Mouse (Mus musculus) lung, embryonic 16.5 days (tissue): ENCODE results near the gene Hist2h2ac. TPM values are rescaled to one million over a fixed set of nuclear protein-coding genes. Genes with fewer than 3 reads are reported as not detected.
"Not testable (repeated sequence)": the region's sequence is repeated elsewhere in the genome, so short reads cannot be mapped to it uniquely, and the experiment has no call there.

Source experiments
- ATAC-seq: fragments of 200-750 bp; cut with Nextera tagmentation; 2 replicates; pipeline ENCODE4 v1.8.0; 2017; ENCODE audit warnings: low read depth, mild to moderate bottlenecking, moderate library complexity
- H3K27ac ChIP-seq: fragments of 300-500 bp; sonication (generic); 2 replicates; pipeline ENCODE4 v1.5.1; 2014; ENCODE audit warnings: mild to moderate bottlenecking, control low read depth, low read length
- H3K27me3 ChIP-seq: fragments of 300-500 bp; sonication (generic); 2 replicates; pipeline ENCODE4 v1.6.1; 2014; ENCODE audit warnings: low read depth, low read length, mixed read lengths; ENCODE audit not compliant: control insufficient read depth, insufficient read depth
- H3K36me3 ChIP-seq: fragments of 300-500 bp; sonication (generic); 2 replicates; pipeline ENCODE4 v1.6.1; 2014; ENCODE audit warnings: low read length; ENCODE audit not compliant: control insufficient read depth, insufficient read depth
- H3K4me1 ChIP-seq: fragments of 300-500 bp; sonication (generic); replicated peaks from 2 replicates; pipeline ENCODE4 v1.6.1; 2014; ENCODE audit warnings: low read length, mixed read lengths; ENCODE audit not compliant: control insufficient read depth, insufficient read depth
- H3K4me2 ChIP-seq: fragments of 300-500 bp; sonication (generic); 2 replicates; pipeline ENCODE4 v1.6.1; 2014; ENCODE audit warnings: low read depth, low read length, control low read depth
- H3K4me3 ChIP-seq: fragments of 300-500 bp; sonication (generic); 2 replicates; pipeline ENCODE4 v1.5.1; 2014; ENCODE audit warnings: mild to moderate bottlenecking, low read length, control low read depth
- H3K9ac ChIP-seq: fragments of 300-500 bp; sonication (generic); 2 replicates; pipeline ENCODE4 v1.6.1; 2014; ENCODE audit warnings: low read length, control low read depth
- H3K9me3 ChIP-seq: fragments of 300-500 bp; sonication (generic); 2 replicates; pipeline ENCODE4 v1.6.1; 2016; ENCODE audit warnings: low read length; ENCODE audit not compliant: control insufficient read depth
- WGBS: fragments of 180-500 bp; shearing (Covaris S2); extraction: QIAGEN DNeasy Blood & Tissue Kit; methylation state at CpG from one replicate; pipeline ENCODE4 v1.1.7; 2014; 5-methylcytosine and 5-hydroxymethylcytosine counted together
- polyA plus RNA-seq: library from polyadenylated mRNA; unstranded; fragments of >200 nt; fragmentation: Nextera tagmentation; extraction: Ambion mirVana; gene quantifications from 2 replicates; pipeline ENCODE4 v1.2.1, GENCODE M21; 2015

Gene Hist2h2ac
- 8.9 and 9.0 TPM in 2 replicates for polyA plus RNA-seq

- H3K4me1 ChIP-seq = peaks cover 20% of the 10 kb centered on the region
- no peaks in the 10 kb centered on the region for H3K27me3 ChIP-seq
- peak within 1 kb of the TSS; percentile 74 for H3K4me3 ChIP-seq
- peak within 1 kb of the TSS; percentile 78 for H3K4me2 ChIP-seq
- H3K36me3 ChIP-seq = no peaks in the 10 kb centered on the region
- H3K9ac ChIP-seq = peak within 1 kb of the TSS; percentile 87
- H3K27ac ChIP-seq = peak within 1 kb of the TSS; percentile 99
- WGBS = under 1% methylated on average over 43 of the region's 43 CpGs
- H3K9me3 ChIP-seq = no peaks in the 10 kb centered on the region
- ATAC-seq = peak; percentile 94
Observed at GRCm38 (mm10) chr3:96220765-96221639, at the start of gene Hist2h2ac, which contains the start of gene Hist2h2be. Gene Hist2h2ac, minus strand, starts transcription at chr3:96220880. Gene Hist2h2be, plus strand, starts transcription at chr3:96221119.

GRCm38 (mm10) chr3:96269511-96270474, 49.1 kb upstream of the Hist2h2ac start, which contains the start of gene Hist2h2bb:
Gene Hist2h2bb, plus strand, starts transcription at chr3:96269752.
- H3K9me3 ChIP-seq = no peaks in the 10 kb centered on the region
- H3K27me3 ChIP-seq = no peaks in the 10 kb centered on the region
- H3K4me1 ChIP-seq = peaks cover 4% of the 10 kb centered on the region
- under 1% methylated on average over 45 of the region's 45 CpGs for WGBS
- peak within 1 kb of the TSS; percentile 64 for H3K4me3 ChIP-seq
- ATAC-seq = peak; percentile 96
- no peaks in the 10 kb centered on the region for H3K36me3 ChIP-seq
- H3K27ac ChIP-seq = peak within 1 kb of the TSS; percentile 99
- peak within 1 kb of the TSS; percentile 80 for H3K9ac ChIP-seq
- H3K4me2 ChIP-seq = peak within 1 kb of the TSS; percentile 91

DNA sequence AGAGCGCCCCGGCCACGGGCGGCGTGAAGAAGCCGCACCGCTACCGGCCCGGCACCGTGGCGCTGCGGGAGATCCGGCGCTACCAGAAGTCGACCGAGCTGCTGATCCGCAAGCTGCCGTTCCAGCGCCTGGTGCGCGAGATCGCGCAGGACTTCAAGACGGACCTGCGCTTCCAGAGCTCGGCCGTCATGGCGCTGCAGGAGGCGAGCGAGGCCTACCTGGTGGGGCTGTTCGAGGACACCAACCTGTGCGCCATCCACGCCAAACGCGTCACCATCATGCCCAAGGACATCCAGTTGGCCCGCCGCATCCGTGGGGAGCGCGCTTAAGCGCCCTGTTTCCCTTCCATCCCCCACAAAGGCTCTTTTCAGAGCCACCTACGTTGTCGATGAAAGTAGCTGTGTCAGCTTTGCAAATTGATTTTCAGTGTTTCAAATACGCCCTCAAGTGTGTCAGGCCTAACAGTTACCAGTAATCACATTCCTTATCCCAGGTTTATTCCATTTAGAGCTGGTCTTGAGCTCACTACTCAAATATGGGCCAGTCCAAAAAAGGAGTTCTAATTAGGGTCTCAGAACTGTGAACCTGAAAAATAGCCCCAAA, 48.2 kb upstream of the Hist2h2ac start:
- 0% methylated on average over 10 of the region's 44 CpGs for WGBS
- not testable (repeated sequence) for H3K36me3 ChIP-seq
- peak; percentile 20 for ATAC-seq

DNA sequence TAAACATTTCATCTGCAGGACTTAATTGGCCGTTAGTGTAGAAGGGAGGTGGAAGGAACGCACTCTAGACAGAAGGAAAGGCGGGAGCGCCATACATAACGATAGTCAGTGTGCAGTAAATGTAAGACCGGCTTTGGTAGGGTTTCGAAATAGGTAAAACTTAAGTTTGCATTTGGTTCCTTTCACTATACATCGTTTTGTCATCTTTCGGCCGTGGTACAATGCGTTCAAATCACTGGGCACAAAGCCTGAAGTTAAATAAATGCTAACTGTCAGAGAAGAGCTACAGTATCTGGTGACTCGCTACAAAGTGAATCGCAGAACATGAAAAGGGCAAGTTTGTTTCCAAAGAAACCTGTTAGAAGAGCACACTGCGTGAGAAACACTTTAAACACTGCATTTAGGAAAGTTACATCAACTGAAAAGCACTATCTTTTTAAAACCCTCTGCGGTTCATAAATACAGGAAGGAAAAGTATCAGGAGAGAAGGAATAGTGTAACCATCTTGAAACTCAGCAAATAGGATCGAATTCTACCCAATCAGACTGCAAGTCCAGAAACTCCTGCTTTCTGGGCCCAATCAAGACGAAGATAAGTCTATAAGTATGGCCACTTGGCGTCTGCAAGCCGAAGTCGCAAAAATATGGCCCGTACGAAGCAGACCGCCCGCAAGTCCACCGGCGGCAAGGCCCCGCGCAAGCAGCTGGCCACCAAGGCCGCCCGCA, 47.5 kb upstream of the Hist2h2ac start, which contains the start of gene Hist2h3b:
Gene Hist2h3b (plus strand): TSS at position 604 of the 725 bp plus-strand sequence.
- H3K36me3 ChIP-seq = no peaks in the 10 kb centered on the region
- no peaks in the 10 kb centered on the region for H3K27me3 ChIP-seq
- H3K9me3 ChIP-seq = no peaks in the 10 kb centered on the region
- ATAC-seq = peak; percentile 66
- 12% methylated on average over 30 of the region's 30 CpGs for WGBS
- peak within 1 kb of the TSS; percentile 72 for H3K9ac ChIP-seq
- H3K4me3 ChIP-seq = peak within 1 kb of the TSS; percentile 64
- peak within 1 kb of the TSS; percentile 91 for H3K4me2 ChIP-seq
- H3K4me1 ChIP-seq = peaks cover 11% of the 10 kb centered on the region
- peak within 1 kb of the TSS; percentile 99 for H3K27ac ChIP-seq

More for the DNA sequence above, 48.2 kb upstream of the Hist2h2ac start:
- H3K27me3 ChIP-seq, H3K9me3 ChIP-seq: not testable (repeated sequence)
- H3K9ac ChIP-seq = peak overlapping the region; percentile 72
- H3K4me1 ChIP-seq = peaks cover 11% of the 10 kb centered on the region
- peak overlapping the region; percentile 64 for H3K4me3 ChIP-seq
- H3K4me2 ChIP-seq = peak overlapping the region; percentile 71
- peak overlapping the region; percentile 99 for H3K27ac ChIP-seq

GRCm38 (mm10) chr3:96267541-96267940, 46.9 kb upstream of the Hist2h2ac start:
- no peaks in the 10 kb centered on the region for H3K36me3 ChIP-seq
- 68% methylated on average over 4 of the region's 4 CpGs for WGBS

DNA sequence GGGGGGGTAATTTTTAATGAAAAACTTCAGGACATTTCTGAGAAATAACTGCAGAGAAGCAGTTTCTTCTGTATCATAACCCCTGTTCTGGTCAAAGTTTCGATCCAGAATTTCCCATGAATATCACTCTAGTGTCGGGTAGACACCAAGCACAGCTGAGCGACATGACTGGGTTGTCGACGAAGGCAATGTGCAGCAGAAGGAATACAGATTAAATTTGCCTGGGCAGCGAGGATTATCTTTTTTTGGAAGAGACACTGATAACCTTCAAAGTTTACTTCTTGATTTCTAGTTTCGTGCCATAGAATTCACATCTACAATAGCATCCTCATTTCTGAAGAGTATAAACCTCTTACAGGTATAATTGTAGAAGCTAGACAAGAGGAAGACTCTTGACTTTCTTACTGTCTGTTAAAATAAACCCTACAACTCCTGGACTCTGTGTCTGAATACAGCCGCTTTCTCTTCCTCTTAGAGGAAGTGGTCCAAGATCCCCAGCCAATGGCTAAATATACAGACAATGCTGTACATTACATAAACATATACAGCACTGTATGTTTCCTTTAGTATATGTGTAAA, 45.5 kb upstream of the Hist2h2ac start:
- no peak overlapping the region for H3K4me2 ChIP-seq
- H3K36me3 ChIP-seq = no peaks in the 10 kb centered on the region
- no peak overlapping the region for H3K4me3 ChIP-seq
- H3K27ac ChIP-seq = no peak overlapping the region
- H3K27me3 ChIP-seq = no peaks in the 10 kb centered on the region
- peaks cover 16% of the 10 kb centered on the region for H3K4me1 ChIP-seq
- ATAC-seq = no peak
- WGBS = 74% methylated on average over 8 of the region's 8 CpGs
- no peaks in the 10 kb centered on the region for H3K9me3 ChIP-seq
- H3K9ac ChIP-seq = no peak overlapping the region

More at GRCm38 (mm10) chr3:96267541-96267940, 46.9 kb upstream of the Hist2h2ac start:
- peaks cover 11% of the 10 kb centered on the region for H3K4me1 ChIP-seq
- H3K9me3 ChIP-seq = no peaks in the 10 kb centered on the region
- ATAC-seq = no peak
- peak overlapping the region; percentile 55 for H3K4me2 ChIP-seq
- H3K9ac ChIP-seq = peak overlapping the region; percentile 40
- no peaks in the 10 kb centered on the region for H3K27me3 ChIP-seq
- H3K27ac ChIP-seq = peak overlapping the region; percentile 92
- no peak overlapping the region for H3K4me3 ChIP-seq

DNA sequence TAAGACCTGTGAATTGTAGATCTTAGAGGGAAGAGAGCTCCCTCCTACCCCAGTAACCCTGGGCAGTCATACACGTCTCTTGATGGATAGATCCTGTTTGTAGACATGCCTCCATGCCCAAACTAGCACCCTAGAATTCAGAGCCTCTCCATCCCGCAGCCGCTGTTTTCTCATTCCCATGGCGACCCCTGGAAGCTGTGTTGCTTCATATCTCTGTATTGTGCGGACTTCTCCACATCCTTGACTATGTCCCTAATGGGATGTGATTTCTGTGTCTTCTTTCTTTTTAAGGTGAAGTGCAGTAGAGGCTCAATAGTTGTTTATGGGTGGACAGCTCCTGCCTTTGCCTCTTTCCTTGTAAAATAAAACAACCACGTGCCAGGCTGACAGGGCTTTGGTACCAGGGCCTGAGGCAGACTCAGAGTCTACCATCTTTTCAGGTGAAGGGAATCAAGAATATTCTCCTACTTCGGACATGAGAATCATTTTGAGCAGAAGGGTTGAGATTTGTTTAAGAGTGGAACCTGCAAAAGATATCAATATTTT, 43.8 kb upstream of the Hist2h2ac start:
- H3K4me1 ChIP-seq = peaks cover 12% of the 10 kb centered on the region
- peak overlapping the region; percentile 84 for H3K4me2 ChIP-seq
- 68% methylated on average over 7 of the region's 7 CpGs for WGBS
- peak overlapping the region; percentile 97 for H3K27ac ChIP-seq
- H3K9ac ChIP-seq = peak overlapping the region; percentile 80
- H3K9me3 ChIP-seq = no peaks in the 10 kb centered on the region
- H3K4me3 ChIP-seq = peak overlapping the region; percentile 63
- H3K27me3 ChIP-seq = no peaks in the 10 kb centered on the region
- no peaks in the 10 kb centered on the region for H3K36me3 ChIP-seq
- ATAC-seq = no peak
